Mouse (Mus musculus) intestine, postnatal 0 days (tissue): ENCODE measurements around the gene Akt1s1. TPM values are rescaled to one million over a fixed set of nuclear protein-coding genes. Genes with fewer than 3 reads are reported as not detected.
A peak's percentile ranks its signal among the peaks of the same experiment; 100 is the strongest.

Source experiments
- ATAC-seq: fragments of 200-750 bp; cut with Nextera tagmentation; 2 replicates; pipeline ENCODE4 v1.8.0; 2017; ENCODE audit warnings: mild to moderate bottlenecking, moderate TSS enrichment, moderate library complexity
- H3K27ac ChIP-seq: fragments of 300-500 bp; sonication (generic); 2 replicates; pipeline ENCODE4 v1.5.1; 2014; ENCODE audit warnings: mild to moderate bottlenecking, low read depth, low read length, moderate library complexity
- H3K27me3 ChIP-seq: fragments of 300-500 bp; sonication (generic); replicated peaks from 2 replicates; pipeline ENCODE4 v1.6.1; 2014; ENCODE audit warnings: low read length, mixed read lengths; ENCODE audit not compliant: control insufficient read depth, insufficient read depth
- H3K36me3 ChIP-seq: fragments of 300-500 bp; sonication (generic); 2 replicates; pipeline ENCODE4 v1.6.1; 2014; ENCODE audit warnings: mild to moderate bottlenecking, moderate library complexity; ENCODE audit not compliant: control insufficient read depth, insufficient read depth
- H3K4me1 ChIP-seq: fragments of 300-500 bp; sonication (generic); replicated peaks from 2 replicates; pipeline ENCODE4 v1.6.1; 2014; ENCODE audit warnings: antibody characterized with exemption, low read length, mixed read lengths; ENCODE audit not compliant: control insufficient read depth, insufficient read depth
- H3K4me2 ChIP-seq: fragments of 300-500 bp; sonication (generic); replicated peaks from 2 replicates; pipeline ENCODE4 v1.6.1; 2014; ENCODE audit warnings: low read depth, mild to moderate bottlenecking, moderate library complexity
- H3K4me3 ChIP-seq: fragments of 300-500 bp; sonication (generic); 2 replicates; pipeline ENCODE4 v1.5.1; 2014; ENCODE audit warnings: low read depth, low read length
- H3K9ac ChIP-seq: fragments of 300-500 bp; sonication (generic); 2 replicates; pipeline ENCODE4 v1.6.1; 2014; ENCODE audit warnings: mild to moderate bottlenecking, low read depth, low read length
- H3K9me3 ChIP-seq: fragments of 300-500 bp; sonication (generic); 2 replicates; pipeline ENCODE4 v1.6.1; 2016; ENCODE audit warnings: mixed run types; ENCODE audit not compliant: control insufficient read depth
- CTCF ChIP-seq: sonication (generic); IDR thresholded peaks from 2 replicates; pipeline ENCODE4 v1.5.1; 2016; ENCODE audit warnings: low read depth, mild to moderate bottlenecking, control low read depth, antibody characterized with exemption, moderate library complexity
- WGBS: fragments of 180-500 bp; shearing (Covaris S2); extraction: QIAGEN DNeasy Blood & Tissue Kit; methylation state at CpG from one replicate; pipeline ENCODE4 v1.1.7; 2014; 5-methylcytosine and 5-hydroxymethylcytosine counted together
- polyA plus RNA-seq: library from polyadenylated mRNA; unstranded; fragments of >200 nt; fragmentation: Nextera tagmentation; extraction: Ambion mirVana; gene quantifications from 2 replicates; pipeline ENCODE4 v1.2.1, GENCODE M21; 2015

The Akt1s1 gene
- polyA plus RNA-seq, 1 experiment from 2014 or later: 76.5 TPM

GRCm38 (mm10) chr7:44860576-44861428 lies 12.0 kb downstream of the Akt1s1 start:
- WGBS: 55% methylated on average over 22 of the region's 22 CpGs
- Histone ChIP-seq H3K27ac (no peak overlapping the region), H3K4me1 (peaks cover 5% of the 10 kb centered on the region; the same call in 1 of the 2 replicates), H3K4me2 (peak overlapping the region; percentile 9; the same call in 1 of the 2 replicates), H3K9ac (no peak overlapping the region), H3K27me3 (no peaks in the 10 kb centered on the region), H3K9me3 (no peaks in the 10 kb centered on the region), H3K4me3 (no peak overlapping the region), H3K36me3 (peaks cover 44% of the 10 kb centered on the region)
- TF ChIP-seq CTCF: peak; percentile 95
- ATAC-seq: 0 out of 2 replicates have a peak, but pooled peaks have one; percentile 11

- no peak overlapping the region for H3K4me2 ChIP-seq
- no peak overlapping the region for H3K27ac ChIP-seq
- no peaks in the 10 kb centered on the region for H3K27me3 ChIP-seq
- no peak for TF ChIP-seq CTCF
- H3K36me3 ChIP-seq: peaks cover 47% of the 10 kb centered on the region
- no peak for ATAC-seq
- no peak overlapping the region for H3K4me3 ChIP-seq
- H3K9ac ChIP-seq: no peak overlapping the region
- no peaks in the 10 kb centered on the region for H3K9me3 ChIP-seq
- 78% methylated on average over 14 of the region's 14 CpGs for WGBS
- peaks cover 11% of the 10 kb centered on the region; the same call in 1 of the 2 replicates for H3K4me1 ChIP-seq
Observed at GRCm38 (mm10) chr7:44861429-44861816, 12.6 kb downstream of the Akt1s1 start.

GRCm38 (mm10) chr7:44862434-44862833 lies 13.6 kb downstream of the Akt1s1 start:
- no peak for ATAC-seq
- H3K9me3 ChIP-seq: no peaks in the 10 kb centered on the region
- no peak overlapping the region for H3K9ac ChIP-seq
- H3K27ac ChIP-seq: 0 out of 2 replicates have a peak overlapping the region, but pooled peaks have one; percentile 7
- H3K4me2 ChIP-seq: no peak overlapping the region
- H3K27me3 ChIP-seq: no peaks in the 10 kb centered on the region
- no peak for TF ChIP-seq CTCF
- H3K4me3 ChIP-seq: no peak overlapping the region
- 72% methylated on average over 8 of the region's 8 CpGs for WGBS
- H3K4me1 ChIP-seq: peaks cover 20% of the 10 kb centered on the region
- peaks cover 47% of the 10 kb centered on the region for H3K36me3 ChIP-seq

- no peak for TF ChIP-seq CTCF
- Histone ChIP-seq H3K9me3 (no peaks in the 10 kb centered on the region), H3K4me1 (peaks cover 23% of the 10 kb centered on the region), H3K36me3 (peaks cover 47% of the 10 kb centered on the region), H3K4me3 (no peak overlapping the region), H3K9ac (no peak overlapping the region), H3K27ac (no peak overlapping the region; the same call in 1 of the 2 replicates), H3K27me3 (no peaks in the 10 kb centered on the region), H3K4me2 (no peak overlapping the region)
- ATAC-seq: no peak
- 80% methylated on average over 14 of the region's 14 CpGs for WGBS
Observed at GRCm38 (mm10) chr7:44863210-44863609, 14.4 kb downstream of the Akt1s1 start.

GRCm38 (mm10) chr7:44863982-44864494 lies 15.2 kb downstream of the Akt1s1 start:
- Histone ChIP-seq H3K4me1 (peaks cover 27% of the 10 kb centered on the region), H3K4me3 (no peak overlapping the region), H3K9me3 (no peaks in the 10 kb centered on the region), H3K27ac (peak overlapping the region; percentile 21; the same call in 1 of the 2 replicates), H3K36me3 (peaks cover 47% of the 10 kb centered on the region), H3K9ac (no peak overlapping the region), H3K27me3 (no peaks in the 10 kb centered on the region), H3K4me2 (no peak overlapping the region)
- WGBS: 82% methylated on average over 11 of the region's 11 CpGs
- TF ChIP-seq CTCF: no peak
- ATAC-seq: no peak
